Mouse (Mus musculus) urinary bladder, postnatal 36 days (tissue): ENCODE measurements around the gene Cenpj.
A peak's percentile ranks its signal among the peaks of the same experiment; 100 is the strongest.

Source experiments
- DNase-seq, 2 experiments: peaks; one replicate each; pipeline ENCODE4 v3.0.0; 2022; ENCODE audit warnings: low spot score in 2 of 2, mixed read lengths in 1 of 2

Cenpj gene

GRCm38 (mm10) chr14:56575416-56575815 is at the start of gene Cenpj, which contains the start of gene Parp4:
Gene Cenpj (minus strand): TSS chr14:56575425.
Gene Parp4 (plus strand): TSS chr14:56575619.
- peak; percentile 81 to 91 for DNase-seq

- DNase-seq: no peak
Observed at GRCm38 (mm10) chr14:56620425-56620824, 45.2 kb upstream of the Cenpj start.

- no peak for DNase-seq
Observed at GRCm38 (mm10) chr14:56617470-56617869, 42.2 kb upstream of the Cenpj start.

- no peak for DNase-seq
Observed at GRCm38 (mm10) chr14:56613212-56613611, 38.0 kb upstream of the Cenpj start.

- no peak for DNase-seq
Observed at GRCm38 (mm10) chr14:56605136-56605535, 29.9 kb upstream of the Cenpj start.

- no peak for DNase-seq
Observed at GRCm38 (mm10) chr14:56604438-56604837, 29.2 kb upstream of the Cenpj start.

- DNase-seq: no peak
Observed at GRCm38 (mm10) chr14:56602069-56602468, 26.8 kb upstream of the Cenpj start.

GRCm38 (mm10) chr14:56598759-56599158 is 23.5 kb upstream of the Cenpj start:
- no peak for DNase-seq

GRCm38 (mm10) chr14:56594811-56595210 is 19.6 kb upstream of the Cenpj start:
- DNase-seq: no peak

GRCm38 (mm10) chr14:56592191-56592590 is 17.0 kb upstream of the Cenpj start:
- no peak for DNase-seq

- no peak for DNase-seq
Observed at GRCm38 (mm10) chr14:56582294-56582693, 7.1 kb upstream of the Cenpj start.

GRCm38 (mm10) chr14:56581117-56581516 is 5.9 kb upstream of the Cenpj start:
- DNase-seq: peak; percentile 35 to 54

GRCm38 (mm10) chr14:56579011-56579410 is 3.8 kb upstream of the Cenpj start:
- DNase-seq: no peak

- no peak for DNase-seq
Observed at GRCm38 (mm10) chr14:56575969-56576901, 1.0 kb upstream of the Cenpj start.

- DNase-seq: no peak
Observed at GRCm38 (mm10) chr14:56572546-56572945, 2.7 kb downstream of the Cenpj start.

- DNase-seq: peak; percentile 91 to 94
Observed at GRCm38 (mm10) chr14:56571310-56572093, 3.7 kb downstream of the Cenpj start.

- no peak for DNase-seq
Observed at GRCm38 (mm10) chr14:56569041-56569440, 6.2 kb downstream of the Cenpj start.

GRCm38 (mm10) chr14:56567476-56567875 is 7.7 kb downstream of the Cenpj start:
- DNase-seq: no peak

GRCm38 (mm10) chr14:56559134-56559533 is 16.1 kb downstream of the Cenpj start:
- DNase-seq: no peak

- DNase-seq: no peak
Observed at GRCm38 (mm10) chr14:56554716-56555115, 20.5 kb downstream of the Cenpj start.

- DNase-seq: no peak
Observed at GRCm38 (mm10) chr14:56553331-56553730, 21.9 kb downstream of the Cenpj start.

- no peak for DNase-seq
Observed at GRCm38 (mm10) chr14:56552924-56553323, 22.3 kb downstream of the Cenpj start.

GRCm38 (mm10) chr14:56550960-56551359 is 24.3 kb downstream of the Cenpj start:
- DNase-seq: no peak
